Mouse (Mus musculus): ENCODE results near the gene Gpbar1. TPM values are rescaled to one million over a fixed set of nuclear protein-coding genes. Genes with fewer than 3 reads are reported as not detected.

Gene Gpbar1
- polyA plus RNA-seq, 1 experiment = 1.3 TPM

DNA sequence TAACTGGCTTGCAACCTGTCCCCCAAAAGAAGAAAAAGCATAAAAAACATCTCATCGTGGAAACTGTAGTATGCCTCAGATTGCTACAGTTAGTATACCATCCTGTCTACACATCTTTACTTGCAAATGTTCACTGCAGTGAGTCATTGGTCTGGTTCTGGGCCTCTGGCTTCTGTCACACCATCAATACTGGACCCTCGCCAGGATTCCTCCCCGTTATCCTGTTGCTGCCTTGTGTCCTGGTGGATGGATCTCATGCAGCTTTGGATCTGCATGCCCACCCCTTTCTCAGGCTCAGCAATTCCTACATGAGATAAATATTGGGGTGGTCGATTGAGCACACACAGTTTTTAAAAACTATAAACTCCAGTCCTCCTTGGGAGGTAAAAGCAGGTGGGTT, 6.7 kb upstream of the Gpbar1 start:
- TF ChIP-seq CTCF (IDR thresholded peaks at IDR 0.05; ENCODE audit: borderline replicate concordance, control insufficient read depth, extremely low read depth, insufficient read depth, low read length, poor library complexity) (no peak), POLR2A (IDR thresholded peaks at IDR 0.05; ENCODE audit: control insufficient read depth, extremely low read depth, insufficient read depth, low read length, poor library complexity) (no peak)
- DNase-seq = no peak
- Histone ChIP-seq H3K36me3 (ENCODE audit: control insufficient read depth, insufficient read depth, low read length) (peaks cover 24% of the 10 kb centered on the region), H3K4me1 (replicated peaks; ENCODE audit: control insufficient read depth, insufficient read depth, low read length) (no peaks in the 10 kb centered on the region), H3K27me3 (ENCODE audit: control insufficient read depth, insufficient read depth, low read length) (no peaks in the 10 kb centered on the region), H3K4me3 (ENCODE audit: control insufficient read depth, insufficient read depth, low read length) (no peak overlapping the region), H3K27ac (ENCODE audit: control insufficient read depth, insufficient read depth, low read length) (no peak overlapping the region)
- 91% methylated on average over 4 of the region's 4 CpGs for WGBS

DNA sequence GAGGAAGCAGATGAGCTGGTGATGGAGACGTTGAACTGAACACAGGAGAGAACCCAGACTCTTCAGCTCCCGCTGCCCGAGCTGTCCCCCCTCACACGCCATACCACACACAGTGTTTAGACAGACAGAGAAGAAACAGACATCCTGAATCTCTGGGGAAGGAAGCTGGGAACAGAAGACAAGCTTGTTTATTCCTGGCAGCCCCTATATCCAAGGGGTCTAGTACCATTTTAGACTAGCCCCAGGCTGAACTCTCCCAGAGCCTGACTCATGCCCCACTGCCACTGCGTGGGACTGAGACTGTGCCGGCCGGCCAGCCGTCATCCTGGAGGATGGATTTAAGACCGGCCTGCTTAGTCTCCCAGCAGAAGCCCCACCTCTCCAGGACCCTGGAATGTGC, 3.3 kb upstream of the Gpbar1 start:
- no peak for DNase-seq
- H3K36me3 ChIP-seq (ENCODE audit: control insufficient read depth, insufficient read depth, low read length) = no peaks in the 10 kb centered on the region
- H3K4me3 ChIP-seq (ENCODE audit: control insufficient read depth, insufficient read depth, low read length) = no peak overlapping the region
- TF ChIP-seq CTCF (IDR thresholded peaks at IDR 0.05; ENCODE audit: borderline replicate concordance, control insufficient read depth, extremely low read depth, insufficient read depth, low read length, poor library complexity) = no peak
- TF ChIP-seq POLR2A (IDR thresholded peaks at IDR 0.05; ENCODE audit: control insufficient read depth, extremely low read depth, insufficient read depth, low read length, poor library complexity) = no peak
- no peaks in the 10 kb centered on the region for H3K4me1 ChIP-seq (replicated peaks; ENCODE audit: control insufficient read depth, insufficient read depth, low read length)
- H3K27ac ChIP-seq (ENCODE audit: control insufficient read depth, insufficient read depth, low read length) = no peak overlapping the region
- H3K27me3 ChIP-seq (ENCODE audit: control insufficient read depth, insufficient read depth, low read length) = no peaks in the 10 kb centered on the region
- WGBS = 48% methylated on average over 9 of the region's 9 CpGs

- Histone ChIP-seq H3K4me3 (ENCODE audit: control insufficient read depth, insufficient read depth, low read length) (no peak overlapping the region), H3K27ac (ENCODE audit: control insufficient read depth, insufficient read depth, low read length) (no peak overlapping the region)
- 83% methylated on average over 6 of the region's 6 CpGs for WGBS
These were observed 1.3 kb upstream of the Gpbar1 start for GRCm38 (mm10) chr1:74277041-74277440.

GRCm38 (mm10) chr1:74277883-74278537, 340 bp upstream of the Gpbar1 start:
- WGBS = 60% methylated on average over 8 of the region's 8 CpGs
- Histone ChIP-seq H3K4me1 (replicated peaks; ENCODE audit: control insufficient read depth, insufficient read depth, low read length) (no peaks in the 10 kb centered on the region), H3K27me3 (ENCODE audit: control insufficient read depth, insufficient read depth, low read length) (no peaks in the 10 kb centered on the region), H3K36me3 (ENCODE audit: control insufficient read depth, insufficient read depth, low read length) (no peaks in the 10 kb centered on the region), H3K27ac (ENCODE audit: control insufficient read depth, insufficient read depth, low read length) (no peak overlapping the region), H3K4me3 (ENCODE audit: control insufficient read depth, insufficient read depth, low read length) (no peak overlapping the region)
- no peak for DNase-seq
- no peak for TF ChIP-seq POLR2A (IDR thresholded peaks at IDR 0.05; ENCODE audit: control insufficient read depth, extremely low read depth, insufficient read depth, low read length, poor library complexity)
- TF ChIP-seq CTCF (IDR thresholded peaks at IDR 0.05; ENCODE audit: borderline replicate concordance, control insufficient read depth, extremely low read depth, insufficient read depth, low read length, poor library complexity) = no peak

More at GRCm38 (mm10) chr1:74277041-74277440, 1.3 kb upstream of the Gpbar1 start:
- Histone ChIP-seq H3K27me3 (ENCODE audit: control insufficient read depth, insufficient read depth, low read length) (no peaks in the 10 kb centered on the region), H3K36me3 (ENCODE audit: control insufficient read depth, insufficient read depth, low read length) (no peaks in the 10 kb centered on the region), H3K4me1 (replicated peaks; ENCODE audit: control insufficient read depth, insufficient read depth, low read length) (no peaks in the 10 kb centered on the region)
- DNase-seq = no peak
- TF ChIP-seq POLR2A (IDR thresholded peaks at IDR 0.05; ENCODE audit: control insufficient read depth, extremely low read depth, insufficient read depth, low read length, poor library complexity) = no peak
- TF ChIP-seq CTCF (IDR thresholded peaks at IDR 0.05; ENCODE audit: borderline replicate concordance, control insufficient read depth, extremely low read depth, insufficient read depth, low read length, poor library complexity) = no peak

DNA sequence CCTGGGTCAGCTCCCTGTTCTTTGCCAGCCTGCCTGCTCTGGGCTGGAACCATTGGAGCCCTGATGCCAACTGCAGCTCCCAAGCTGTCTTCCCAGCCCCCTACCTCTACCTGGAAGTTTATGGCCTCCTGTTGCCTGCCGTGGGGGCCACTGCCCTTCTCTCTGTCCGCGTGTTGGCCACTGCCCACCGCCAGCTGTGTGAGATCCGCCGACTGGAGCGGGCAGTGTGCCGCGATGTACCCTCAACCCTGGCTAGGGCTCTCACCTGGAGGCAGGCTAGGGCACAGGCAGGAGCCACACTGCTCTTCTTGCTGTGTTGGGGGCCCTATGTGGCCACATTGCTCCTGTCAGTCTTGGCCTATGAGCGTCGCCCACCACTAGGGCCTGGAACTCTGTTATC, 638 bp downstream of the Gpbar1 start:
- TF ChIP-seq CTCF (IDR thresholded peaks at IDR 0.05; ENCODE audit: borderline replicate concordance, control insufficient read depth, extremely low read depth, insufficient read depth, low read length, poor library complexity) (no peak), POLR2A (IDR thresholded peaks at IDR 0.05; ENCODE audit: control insufficient read depth, extremely low read depth, insufficient read depth, low read length, poor library complexity) (no peak)
- no peak for DNase-seq
- H3K27ac ChIP-seq (ENCODE audit: control insufficient read depth, insufficient read depth, low read length) = no peak overlapping the region
- no peaks in the 10 kb centered on the region for H3K27me3 ChIP-seq (ENCODE audit: control insufficient read depth, insufficient read depth, low read length)
- over 99% methylated on average over 11 of the region's 11 CpGs for WGBS
- H3K4me3 ChIP-seq (ENCODE audit: control insufficient read depth, insufficient read depth, low read length) = no peak overlapping the region
- H3K4me1 ChIP-seq (replicated peaks; ENCODE audit: control insufficient read depth, insufficient read depth, low read length) = peaks cover 4% of the 10 kb centered on the region
- no peaks in the 10 kb centered on the region for H3K36me3 ChIP-seq (ENCODE audit: control insufficient read depth, insufficient read depth, low read length)

- H3K4me3 ChIP-seq (ENCODE audit: control insufficient read depth, insufficient read depth, low read length) = no peak overlapping the region
- H3K4me1 ChIP-seq (replicated peaks; ENCODE audit: control insufficient read depth, insufficient read depth, low read length) = peaks cover 9% of the 10 kb centered on the region
- no peaks in the 10 kb centered on the region for H3K27me3 ChIP-seq (ENCODE audit: control insufficient read depth, insufficient read depth, low read length)
- WGBS = 97% methylated on average over 14 of the region's 14 CpGs
- no peak overlapping the region for H3K27ac ChIP-seq (ENCODE audit: control insufficient read depth, insufficient read depth, low read length)
- TF ChIP-seq CTCF (IDR thresholded peaks at IDR 0.05; ENCODE audit: borderline replicate concordance, control insufficient read depth, extremely low read depth, insufficient read depth, low read length, poor library complexity) (no peak), POLR2A (IDR thresholded peaks at IDR 0.05; ENCODE audit: control insufficient read depth, extremely low read depth, insufficient read depth, low read length, poor library complexity) (no peak)
- no peaks in the 10 kb centered on the region for H3K36me3 ChIP-seq (ENCODE audit: control insufficient read depth, insufficient read depth, low read length)
- no peak for DNase-seq
These were observed 2.4 kb downstream of the Gpbar1 start for GRCm38 (mm10) chr1:74280591-74281325.

All from thymus, adult 2 months (tissue).